Mouse (Mus musculus) c-Kit-positive CD71-positive TER-119-negative erythroid progenitor cells, embryonic 14.5 days (primary cell): Measurements from ENCODE around the gene Acox1.

Experiments used
- DNase-seq: peaks from one replicate; pipeline ENCODE4 v3.0.0-alpha.2; 2013; ENCODE audit warnings: low read depth

Acox1 gene

DNA sequence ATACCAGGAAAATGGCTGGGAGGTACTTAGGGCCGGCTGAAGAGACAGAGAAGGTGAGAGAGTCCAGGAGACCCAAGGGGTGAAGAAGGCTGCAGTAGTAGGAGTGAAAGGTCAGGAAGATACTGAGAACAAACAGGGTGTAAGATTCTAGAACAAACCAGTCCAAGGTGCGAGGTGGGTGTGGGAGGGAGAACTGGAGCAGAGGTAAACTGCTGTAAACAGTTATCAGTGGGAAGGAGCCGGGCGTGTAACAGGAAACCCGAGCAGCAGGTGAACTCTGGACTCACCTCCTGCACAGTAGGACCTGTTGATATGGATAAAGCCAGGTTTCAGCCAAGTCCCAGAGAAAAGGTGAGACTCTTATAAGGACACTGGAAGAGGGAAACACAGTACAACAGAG lies 11.9 kb upstream of the Acox1 start:
- DNase-seq = no peak

DNA sequence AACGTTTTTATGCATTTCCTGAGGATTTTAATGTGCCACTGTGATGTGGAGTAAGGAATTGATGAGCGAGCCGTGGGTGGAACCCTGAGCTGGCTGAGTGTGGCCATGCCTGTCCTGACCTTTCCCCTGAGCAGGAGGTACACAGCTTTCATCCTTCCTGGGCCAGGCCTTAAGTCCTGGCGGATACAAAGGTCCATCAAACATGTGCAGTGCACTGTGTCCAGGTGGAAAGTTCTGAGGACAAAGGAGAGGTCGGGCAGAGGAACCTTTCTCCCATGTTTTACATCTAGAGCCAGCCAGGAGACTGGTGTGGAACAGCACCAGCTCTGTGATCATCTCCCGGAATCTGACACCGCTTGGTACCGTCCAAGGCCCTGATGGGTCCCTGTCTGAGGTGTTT lies 10.4 kb upstream of the Acox1 start:
- no peak for DNase-seq

DNA sequence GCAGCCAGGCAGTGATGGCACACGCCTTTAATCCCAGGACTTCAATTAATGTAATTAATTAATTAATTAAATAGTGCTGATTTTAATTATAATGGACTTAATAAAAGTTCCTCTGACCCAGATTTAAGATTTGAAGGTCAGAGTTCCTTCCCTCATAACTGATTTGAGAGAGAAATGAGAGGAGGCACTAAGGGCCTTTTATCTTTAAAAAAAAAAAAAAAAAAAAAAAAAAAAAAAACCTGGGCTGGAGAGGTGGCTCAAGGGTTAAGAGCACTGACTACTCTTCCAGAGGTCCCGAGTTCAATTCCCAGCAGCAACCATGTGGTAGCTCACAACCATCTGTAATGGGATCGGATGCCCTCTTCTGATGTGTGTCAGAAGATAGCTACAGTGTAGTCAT lies 9.8 kb upstream of the Acox1 start:
- no peak for DNase-seq

DNA sequence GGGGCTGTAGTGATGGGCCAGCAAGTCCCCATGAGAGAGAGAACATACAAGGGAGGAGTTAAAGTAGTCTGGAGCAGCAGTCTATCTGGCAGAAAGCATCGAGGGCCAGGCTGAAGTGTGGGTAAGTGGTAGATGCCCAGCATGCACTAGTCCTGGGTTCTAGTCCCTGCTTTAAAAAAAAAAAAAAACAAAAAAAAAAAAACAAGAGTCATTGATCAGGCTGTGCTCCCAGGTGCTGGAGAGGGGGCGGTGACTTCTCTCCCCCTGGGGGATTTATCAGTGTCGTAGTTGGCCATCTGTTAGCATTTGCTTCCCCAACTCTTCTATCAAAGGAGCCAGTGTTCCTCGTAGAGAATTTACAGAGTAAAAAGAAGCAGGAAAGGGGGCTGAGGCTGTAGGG lies 7.8 kb upstream of the Acox1 start:
- no peak for DNase-seq

DNA sequence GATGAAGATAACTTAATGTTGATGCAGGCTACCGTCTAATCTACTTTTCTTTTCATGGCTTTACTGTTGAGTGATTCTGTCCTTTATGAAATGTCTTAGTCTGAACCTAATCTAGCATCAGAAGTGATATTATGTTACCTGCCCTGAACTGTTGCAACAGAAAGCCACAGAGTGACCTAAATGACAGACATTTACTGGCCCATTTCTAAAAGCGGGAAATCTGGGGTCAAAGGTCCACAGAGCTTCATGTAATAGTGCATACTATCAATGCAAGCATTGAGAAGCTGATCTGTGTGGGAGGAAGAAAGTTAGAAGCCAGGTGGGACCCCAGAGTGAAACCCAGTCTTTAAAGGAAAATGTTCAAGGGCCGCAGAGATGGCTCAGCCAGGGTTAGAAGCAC lies 4.3 kb upstream of the Acox1 start:
- DNase-seq = no peak

DNA sequence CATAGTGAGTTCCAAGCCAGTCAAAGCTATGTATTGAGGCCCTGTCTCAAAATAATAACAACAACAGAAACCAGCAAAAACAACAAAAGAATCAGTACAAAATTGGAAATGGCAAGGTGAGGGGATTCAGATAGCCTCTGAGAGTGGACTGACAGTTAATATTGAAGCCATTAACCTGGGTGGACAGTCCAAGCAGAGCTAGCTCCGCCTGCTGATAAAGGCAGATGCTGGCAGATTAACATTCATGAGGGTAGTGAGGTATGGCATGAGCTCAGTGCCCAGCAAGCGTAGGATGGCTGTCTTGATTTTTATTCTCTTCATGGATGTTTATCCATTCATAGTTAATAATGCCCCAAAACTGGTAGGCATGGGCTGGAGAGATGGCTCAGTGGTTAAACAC lies 2.3 kb upstream of the Acox1 start:
- DNase-seq = no peak

DNA sequence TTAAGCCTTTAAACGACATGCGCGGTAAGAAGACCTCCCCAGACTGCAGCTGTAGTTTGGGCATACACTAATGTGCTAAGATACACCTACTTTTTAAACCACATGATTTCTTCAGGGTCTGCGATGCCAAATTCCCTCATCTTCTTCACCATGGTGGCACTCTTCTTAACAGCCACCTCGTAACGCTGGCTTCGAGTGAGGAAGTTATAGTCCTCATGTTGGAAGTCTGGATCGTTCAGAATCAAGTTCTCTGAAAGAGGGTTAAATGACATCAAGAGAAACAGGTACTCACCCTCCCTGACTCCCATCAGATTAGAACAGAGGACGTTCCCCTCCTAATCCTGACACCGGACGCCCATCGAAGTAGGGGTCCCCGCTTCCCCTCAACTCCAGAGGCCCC lies 713 bp downstream of the Acox1 start:
- DNase-seq = no peak

DNA sequence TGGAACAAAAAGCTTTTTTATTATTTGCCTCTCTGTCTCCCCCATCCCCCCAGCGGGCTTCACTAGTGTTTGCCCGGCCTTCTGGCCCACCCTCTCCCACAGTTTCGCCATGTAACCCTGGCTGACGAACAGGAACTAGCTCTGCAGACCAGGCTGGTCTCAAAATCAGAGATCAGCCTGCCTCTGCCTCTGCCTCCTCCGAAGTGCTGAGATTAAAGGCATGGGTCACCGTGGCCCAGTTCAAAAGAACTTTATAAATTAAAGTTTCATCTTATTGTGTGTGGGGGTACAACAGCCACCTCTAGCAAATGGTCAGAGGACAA lies 1.3 kb downstream of the Acox1 start:
- no peak for DNase-seq

DNA sequence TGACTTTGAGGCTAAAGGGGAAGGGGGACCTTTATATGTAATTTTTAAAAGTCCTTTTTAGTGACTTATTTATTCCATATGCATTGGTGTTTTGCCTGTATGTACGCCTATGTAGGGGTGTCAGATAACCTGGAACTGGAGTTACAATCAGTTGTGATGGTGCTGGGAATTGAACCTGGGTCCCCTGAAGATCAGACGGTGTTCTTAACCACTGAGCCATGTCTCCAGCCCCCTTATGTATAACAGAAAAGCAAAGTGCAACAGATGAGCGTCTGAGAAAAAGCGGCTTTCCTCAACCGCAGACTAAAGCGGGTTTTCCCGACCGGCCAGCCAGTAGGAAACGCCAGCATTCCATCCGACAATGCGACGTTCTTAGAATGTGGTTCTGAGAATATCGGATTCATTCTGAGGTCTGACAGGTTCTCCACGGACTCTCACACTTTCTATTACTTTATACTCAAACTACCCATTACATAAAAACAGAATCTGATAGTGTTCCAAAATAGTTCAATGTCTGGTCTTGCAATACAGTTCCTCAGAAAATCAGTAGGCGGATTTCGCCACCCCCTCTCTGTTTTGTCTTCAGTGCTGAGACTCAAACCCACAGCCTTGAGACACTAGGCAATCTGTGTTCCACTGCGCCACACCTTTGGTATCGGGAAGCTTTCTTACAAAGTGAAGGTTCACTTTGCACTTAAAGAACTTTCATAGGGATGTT lies 1.8 kb downstream of the Acox1 start:
- no peak for DNase-seq

DNA sequence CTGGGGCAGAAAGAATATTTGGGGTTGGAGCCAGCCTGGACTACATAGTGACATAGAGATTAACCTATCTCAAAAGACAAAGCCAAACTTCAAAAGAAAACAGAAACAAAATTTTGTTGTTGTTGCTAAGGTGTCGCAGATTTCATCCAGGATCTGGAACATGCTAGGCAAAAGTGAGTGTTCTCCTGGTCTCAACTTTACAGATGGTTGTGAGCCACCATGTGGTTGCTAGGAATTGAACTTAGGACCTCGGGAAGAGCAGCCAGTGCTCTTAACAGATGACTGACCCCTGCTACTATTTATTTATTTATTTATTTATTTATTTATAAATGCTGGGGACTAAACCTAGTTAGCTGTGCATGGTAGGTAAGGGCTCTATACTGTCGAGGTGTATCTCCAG lies 2.5 kb downstream of the Acox1 start:
- DNase-seq = no peak

DNA sequence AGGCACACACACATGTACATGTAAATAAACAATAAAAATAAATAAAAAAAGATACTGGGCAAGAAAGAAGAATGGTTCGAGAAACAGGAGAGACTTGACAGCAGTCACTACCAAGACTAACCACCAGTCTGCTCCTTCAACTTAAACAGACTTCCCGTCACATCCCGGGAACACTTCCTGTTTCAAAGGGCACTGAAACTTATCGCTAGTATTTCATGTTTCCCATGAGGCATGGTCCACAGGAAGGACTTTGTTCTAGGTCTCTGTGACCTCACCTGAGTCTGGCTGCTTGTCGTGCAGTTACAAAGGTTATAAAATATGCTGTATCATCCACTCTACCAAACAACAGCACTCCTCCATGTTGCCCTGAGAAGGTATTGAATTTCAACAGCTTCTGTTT lies 3.6 kb downstream of the Acox1 start:
- DNase-seq = no peak

DNA sequence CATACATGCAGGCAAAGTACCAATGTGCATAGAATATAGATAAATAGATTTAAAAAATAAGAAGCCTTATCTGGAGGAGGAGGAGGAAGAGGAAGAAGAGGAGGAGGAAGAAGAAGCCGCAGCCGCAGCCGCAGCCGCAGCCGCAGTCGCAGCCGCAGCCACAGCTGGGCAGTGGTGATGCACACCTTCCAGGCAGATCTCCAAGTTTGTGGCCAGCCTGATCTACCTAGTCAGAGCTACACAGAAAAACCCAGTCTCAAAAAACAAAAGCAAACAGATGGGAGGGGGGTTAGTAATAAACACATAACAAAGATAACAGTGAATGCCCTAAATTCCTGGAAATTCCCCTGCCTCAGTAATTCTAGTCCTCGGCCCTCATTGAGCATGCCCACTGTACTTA lies 4.2 kb downstream of the Acox1 start:
- DNase-seq = no peak

DNA sequence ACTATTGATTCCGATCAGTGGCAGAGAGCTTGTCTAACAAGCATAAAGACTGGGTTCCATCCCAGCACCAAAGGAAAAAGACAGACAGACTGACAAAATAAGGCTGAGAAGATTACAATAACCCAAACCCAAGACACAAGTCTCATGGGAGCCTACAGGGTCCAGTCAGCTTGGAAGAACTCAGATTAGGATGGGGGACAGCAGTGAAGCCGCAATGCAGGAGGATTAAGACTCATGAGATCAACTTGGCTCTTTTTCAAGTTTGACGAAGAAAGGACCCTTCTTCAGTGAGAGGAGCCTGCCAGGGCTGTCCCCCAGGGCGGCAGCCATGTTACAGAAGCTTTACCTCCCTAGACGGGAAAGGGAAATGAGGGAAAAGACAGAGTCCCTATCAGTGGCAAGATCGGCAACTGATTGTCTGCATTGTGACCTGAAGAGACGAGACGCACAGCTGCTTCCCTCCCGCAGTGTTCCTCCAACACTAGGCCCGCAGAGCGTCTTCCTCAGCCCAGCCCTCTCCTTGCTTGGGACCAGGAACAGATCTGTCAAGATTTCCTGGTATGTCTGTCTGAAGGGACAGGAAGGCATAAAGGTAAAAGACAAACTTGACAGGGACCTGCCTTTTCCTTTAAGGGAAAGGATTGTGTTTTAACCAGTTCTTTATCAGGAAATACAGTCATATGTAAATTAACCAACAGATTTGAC lies 11.5 kb downstream of the Acox1 start:
- no peak for DNase-seq

DNA sequence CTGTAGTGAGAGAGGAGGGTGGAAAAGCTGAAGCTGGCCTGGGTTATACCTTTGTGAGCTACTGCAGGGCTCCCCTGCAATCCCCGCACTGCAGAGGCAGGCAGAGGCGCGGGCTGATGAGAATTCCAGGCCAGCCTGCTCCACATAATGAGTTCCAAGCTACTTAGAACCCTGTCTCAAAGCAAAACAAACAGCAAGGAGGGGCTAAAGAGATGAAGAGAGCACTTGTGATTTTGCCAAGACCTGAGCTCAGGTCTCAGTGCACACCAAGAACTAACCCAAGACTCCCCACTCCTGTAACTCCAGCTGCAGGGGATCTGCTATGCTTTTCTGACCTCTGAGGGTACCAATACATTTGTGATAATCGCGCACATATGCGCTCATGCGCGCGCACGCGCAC lies 12.5 kb downstream of the Acox1 start:
- no peak for DNase-seq

DNA sequence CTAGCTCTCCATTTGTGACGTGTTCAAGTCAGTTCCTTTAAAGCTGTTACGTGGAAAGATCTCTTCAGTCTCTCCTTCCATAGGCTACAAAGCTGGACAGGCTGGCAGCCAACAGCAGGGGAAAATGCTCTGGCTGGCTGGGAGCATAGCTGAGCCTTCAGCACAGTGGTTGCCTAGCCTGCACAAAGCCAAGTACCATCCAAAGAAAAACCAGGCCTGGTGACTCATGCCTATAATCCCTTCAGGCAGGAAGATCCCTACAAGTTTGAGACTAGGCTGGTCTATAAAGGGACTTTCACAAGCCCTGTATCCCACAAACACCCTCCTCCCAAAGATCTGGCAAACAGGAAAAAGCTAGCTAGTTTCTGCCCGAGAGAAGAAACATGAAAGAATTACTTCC lies 13.0 kb downstream of the Acox1 start:
- DNase-seq = no peak

DNA sequence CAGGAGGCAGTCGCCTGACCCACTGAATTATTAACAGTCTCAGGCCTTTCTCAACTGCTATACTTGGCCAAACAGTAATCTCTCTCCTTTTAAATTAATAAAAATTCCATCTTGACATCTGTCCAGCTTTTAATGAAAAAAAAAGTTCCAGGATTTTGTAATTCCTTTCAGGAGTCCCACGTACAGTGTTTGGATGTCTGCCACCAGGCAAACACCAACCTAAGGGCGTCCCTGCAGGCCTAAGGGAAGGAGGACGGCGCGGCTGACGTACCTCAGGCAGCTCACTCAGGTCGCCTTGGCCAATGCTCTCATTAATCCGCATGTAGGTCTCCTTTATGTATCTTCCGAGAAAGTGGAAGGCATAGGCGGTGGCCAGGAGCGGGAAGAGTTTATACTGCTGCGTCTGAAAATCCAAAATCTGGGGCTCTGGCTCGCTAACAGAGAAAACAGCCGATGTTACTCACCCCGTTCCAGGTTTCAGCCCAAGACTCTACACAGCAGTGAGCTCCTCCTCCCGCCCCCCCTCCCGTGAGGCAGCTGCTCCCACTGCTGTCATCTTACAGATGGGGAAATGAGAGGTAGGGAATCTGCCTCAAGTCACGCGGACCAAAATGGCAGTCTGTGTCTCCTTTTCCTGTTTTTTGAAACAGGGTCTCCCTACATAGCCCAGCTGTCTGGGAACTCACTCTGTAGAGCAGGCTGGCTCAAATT lies 20.3 kb downstream of the Acox1 start:
- DNase-seq = no peak

DNA sequence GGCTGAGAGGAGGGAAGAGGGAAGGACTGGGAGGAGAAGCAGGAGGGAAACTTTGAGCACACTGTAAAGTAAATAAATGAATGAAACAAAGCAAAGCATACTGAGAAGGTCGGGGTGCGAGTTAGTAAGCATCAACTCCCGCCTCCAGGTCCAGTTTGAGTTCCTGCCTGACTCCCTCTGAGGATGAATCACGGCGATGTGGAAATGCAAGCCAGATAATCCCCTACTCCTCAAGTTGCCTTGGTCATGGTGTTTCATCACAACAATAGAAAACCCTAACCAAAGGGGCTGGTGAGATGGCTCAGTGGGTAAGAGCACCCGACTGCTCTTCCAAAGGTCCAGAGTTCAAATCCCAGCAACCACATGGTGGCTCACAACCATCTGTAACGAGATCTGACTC lies 22.8 kb downstream of the Acox1 start:
- DNase-seq = no peak

DNA sequence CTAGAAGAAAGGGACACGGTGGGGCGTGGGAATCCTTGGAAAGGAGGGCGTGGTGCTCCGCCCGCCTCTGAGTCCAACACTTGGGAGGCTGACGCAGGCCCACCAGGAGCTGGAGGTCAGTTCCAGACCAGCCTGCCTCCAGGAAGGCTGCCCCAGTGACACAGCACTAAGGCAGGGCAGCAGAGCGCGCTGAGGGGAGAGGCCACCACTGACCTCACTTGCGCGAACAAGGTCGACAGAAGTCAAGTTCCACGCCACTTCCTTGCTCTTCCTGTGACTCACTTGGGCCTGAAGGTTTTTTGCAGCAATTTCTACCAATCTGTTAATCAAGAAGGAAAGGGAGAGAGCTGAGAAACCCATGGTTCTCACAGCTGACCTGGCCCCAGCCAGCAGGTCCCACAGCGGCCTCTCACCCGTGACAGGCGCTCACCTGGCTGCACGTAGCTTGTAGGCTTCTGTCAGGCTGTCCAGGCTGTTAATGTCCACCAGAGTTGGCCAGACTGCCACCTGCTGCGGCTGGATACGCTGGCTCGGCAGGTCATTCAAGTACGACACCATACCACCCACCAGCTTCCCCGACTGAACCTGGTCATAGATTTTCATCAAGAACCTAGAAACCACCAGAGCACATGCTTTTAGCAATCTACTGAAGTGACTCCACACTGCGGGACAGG lies 23.9 kb downstream of the Acox1 start:
- DNase-seq = no peak

DNA sequence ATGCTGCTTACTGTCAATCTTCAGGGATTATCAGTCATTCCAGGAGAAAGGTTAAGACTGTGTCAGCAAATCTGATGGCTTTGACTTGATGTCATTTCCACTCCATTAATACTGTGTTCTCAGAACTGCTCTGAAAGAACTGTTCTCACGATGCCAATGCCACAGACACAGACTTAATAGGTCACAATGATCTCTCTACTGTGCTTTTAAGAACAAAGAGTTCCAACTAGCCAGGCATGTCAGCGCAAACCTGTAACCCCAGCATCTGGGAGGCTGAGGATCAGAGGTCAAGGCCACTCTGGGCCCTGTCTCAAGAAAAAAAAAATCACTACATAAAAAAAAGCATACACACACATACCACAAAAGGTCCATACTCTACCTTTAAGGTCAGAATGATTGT lies 26.9 kb downstream of the Acox1 start:
- no peak for DNase-seq

DNA sequence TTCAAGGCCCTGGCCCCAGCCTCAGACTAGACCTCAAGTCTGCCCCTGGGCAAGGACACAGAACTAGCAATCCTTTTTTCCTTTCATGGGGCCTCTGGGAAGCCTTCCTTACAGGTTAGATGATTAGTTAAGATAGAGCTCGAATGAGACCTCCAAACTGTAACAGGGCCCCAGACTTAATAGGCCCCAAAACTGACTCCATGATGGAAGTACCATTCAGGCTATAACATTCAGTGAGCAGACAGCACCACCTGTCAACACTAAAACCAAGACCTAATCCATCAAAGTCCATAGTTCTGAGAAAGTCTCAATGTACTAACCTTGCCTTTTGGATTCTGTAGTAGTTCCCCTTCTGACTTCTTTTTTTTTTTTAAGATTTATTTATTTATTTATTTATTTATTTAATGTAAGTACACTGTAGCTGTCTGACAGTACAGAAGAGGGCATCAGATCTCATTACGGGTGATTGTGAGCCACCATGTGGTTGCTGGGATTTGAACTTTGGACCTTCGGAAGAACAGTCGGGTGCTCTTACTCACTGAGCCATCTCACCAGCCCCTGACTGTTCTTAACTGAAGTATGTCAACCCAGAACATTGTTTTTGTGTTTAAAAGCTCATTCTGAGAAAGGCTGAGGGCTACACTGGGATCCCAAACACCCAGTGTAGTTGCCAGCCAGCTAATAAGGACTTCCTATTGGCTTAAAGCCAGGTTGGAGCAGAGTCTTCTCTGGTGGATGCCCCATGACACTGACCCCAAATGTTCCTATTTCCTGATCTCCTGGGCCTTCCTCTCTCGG lies 28.6 kb downstream of the Acox1 start:
- no peak for DNase-seq

DNA sequence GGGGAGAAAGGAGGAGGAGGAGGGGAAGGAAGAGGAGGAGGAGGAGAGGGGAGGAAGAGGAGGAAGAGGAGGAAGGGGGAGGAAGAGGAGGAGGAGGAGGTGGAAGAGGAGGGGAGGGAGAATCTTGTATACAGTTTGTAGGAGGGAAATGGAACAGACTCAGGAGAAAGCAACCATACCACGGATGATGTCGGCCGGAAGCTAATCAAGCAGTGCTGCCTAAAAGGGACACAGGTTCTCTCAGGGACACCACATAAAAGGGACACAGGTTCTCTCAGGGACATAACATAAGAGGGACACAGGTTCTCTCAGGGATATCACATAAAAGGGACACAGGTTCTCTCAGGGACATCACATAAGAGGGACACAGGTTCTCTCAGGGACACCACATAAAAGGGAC lies 29.6 kb downstream of the Acox1 start:
- no peak for DNase-seq

DNA sequence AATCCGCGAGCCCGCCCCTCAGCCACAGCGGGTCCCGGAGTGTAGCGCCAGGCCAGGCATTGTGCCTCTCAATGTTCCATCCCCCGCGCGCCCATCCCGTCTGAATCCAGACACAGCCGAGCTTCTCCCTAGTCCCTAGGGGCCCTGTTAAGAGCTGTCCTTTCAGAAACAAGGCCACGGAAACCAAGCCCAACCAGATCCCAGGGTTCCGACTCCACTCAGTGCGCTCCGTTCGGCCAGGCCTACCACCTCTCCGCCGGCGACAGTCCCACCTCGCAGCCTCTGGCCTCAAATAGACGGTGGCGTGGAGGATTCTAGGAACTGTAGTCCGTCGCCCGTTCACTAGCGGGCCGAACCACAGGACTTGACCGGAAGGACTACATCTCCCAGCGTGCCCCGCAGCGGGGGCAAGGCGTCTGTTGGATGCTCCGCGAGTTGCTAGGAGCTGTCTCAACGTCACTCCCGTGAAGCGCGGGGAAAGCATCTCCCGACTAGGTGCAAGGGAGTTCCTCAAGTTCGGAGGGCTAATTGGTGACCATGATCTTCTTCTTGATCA lies 30.9 kb downstream of the Acox1 start, which contains the start of gene Fbf1:
Gene Fbf1 (minus strand): TSS at position 283 of the 556 bp plus-strand sequence.
- peak; percentile 90 for DNase-seq
